In the genomic region with DNA sequence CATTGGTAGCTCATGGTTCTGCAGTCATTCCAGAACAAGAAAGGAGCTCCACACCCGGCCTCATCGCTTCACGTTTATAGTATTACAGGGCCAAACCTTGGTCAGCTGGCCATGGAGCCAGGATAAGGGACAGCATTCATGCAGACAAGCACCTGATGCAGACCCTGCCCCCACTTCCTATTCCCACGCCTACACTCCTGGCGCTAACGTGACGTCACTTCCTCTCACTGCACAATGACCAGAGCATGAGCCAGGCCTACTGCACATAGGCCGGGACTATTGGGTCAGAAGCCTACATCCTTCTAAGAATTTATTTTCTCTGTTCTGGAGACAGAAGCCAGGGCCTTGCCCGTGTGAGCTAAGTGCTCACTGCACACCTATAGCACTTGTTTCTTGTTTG, we compare ENCODE assay signal across 18 mouse cellular contexts.
DNase-seq lines count a peak whose midpoint lies in the region; ATAC-seq and TF ChIP-seq lines count a peak whose summit lies in the region.
"Had no signal": no experiment of that assay in that cellular context is flagged by ENCODE, and none has a peak within 500 bp of the region (broad histone marks: within the 10 kb centered on the region; RNA-seq: fewer than 3 reads in every experiment).

No protein-coding gene starts in this region.

- DNase-seq in lung, embryonic 14.5 days = peak; percentile 61
- DNase-seq in lung, adult 2 months = no peak
- DNase-seq in ZHBTc4 (ENCODE audit: low read depth, low spot score) = peak; percentile 66
- DNase-seq in heart, postnatal 10 days = peak; percentile 33 to 44
- no peak for DNase-seq in layer of hippocampus, postnatal 10 days (ENCODE audit: low spot score in 2 of 2)
- no peak for DNase-seq in midbrain, postnatal 0 days (ENCODE audit: low spot score)
- DNase-seq: cerebellum, postnatal 25 days; gastrocnemius, postnatal 36 days; layer of hippocampus, adult 9-11 months; left cerebral cortex, postnatal 4 days; liver, embryonic 13.5 days; right cerebral cortex, postnatal 4 days; thymus, postnatal 25 days had no signal

- no peak overlapping the region for H3K4me3 ChIP-seq in lung, embryonic 14.5 days (ENCODE audit: low read depth, low read length)
- H3K4me3 ChIP-seq in lung, adult 2 months (replicated peaks; ENCODE audit: extremely low read depth, low read depth, low read length) = no peak overlapping the region
- H3K4me3 ChIP-seq in midbrain, postnatal 0 days (ENCODE audit: low read depth, low read length) = no peak overlapping the region
- H3K4me3 ChIP-seq: kidney, embryonic 15.5 days; liver, embryonic 13.5 days; midbrain, embryonic 12.5 days; stomach, embryonic 15.5 days had no signal

- WGBS in lung, embryonic 14.5 days = 78% methylated on average over 9 of the region's 9 CpGs
- 58% methylated on average over 9 of the region's 9 CpGs for WGBS in lung, adult 2 months
- WGBS in midbrain, postnatal 0 days = 88% methylated on average over 9 of the region's 9 CpGs

- H3K27ac ChIP-seq in lung, embryonic 14.5 days (ENCODE audit: low read depth) = no peak overlapping the region
- no peak overlapping the region for H3K27ac ChIP-seq in midbrain, postnatal 0 days (ENCODE audit: low read depth, low read length)
- H3K27ac ChIP-seq: hindbrain, postnatal 0 days; kidney, embryonic 15.5 days; liver, embryonic 13.5 days; midbrain, embryonic 12.5 days; stomach, embryonic 15.5 days had no signal

- no peaks in the 10 kb centered on the region for H3K36me3 ChIP-seq in lung, embryonic 14.5 days (ENCODE audit: insufficient read depth)
- no peaks in the 10 kb centered on the region for H3K36me3 ChIP-seq in midbrain, postnatal 0 days (ENCODE audit: insufficient read depth, low read length)
- H3K36me3 ChIP-seq: liver, embryonic 13.5 days; midbrain, embryonic 12.5 days; stomach, embryonic 15.5 days had no signal

- TF ChIP-seq CTCF in lung, embryonic 14.5 days (IDR thresholded peaks at IDR 0.05; ENCODE audit: low read depth) = no peak
- no peak for TF ChIP-seq CTCF in lung, adult 2 months (IDR thresholded peaks at IDR 0.05; ENCODE audit: insufficient read depth, low read length)
- no peak for TF ChIP-seq CTCF in midbrain, postnatal 0 days (IDR thresholded peaks at IDR 0.05)

- no peak for TF ChIP-seq POLR2A in lung, adult 2 months (IDR thresholded peaks at IDR 0.05; ENCODE audit: borderline replicate concordance, extremely low read depth, low read depth, low read length)

- H3K4me1 ChIP-seq in lung, embryonic 14.5 days (ENCODE audit: insufficient read depth) = no peaks in the 10 kb centered on the region
- no peaks in the 10 kb centered on the region for H3K4me1 ChIP-seq in lung, adult 2 months (ENCODE audit: control insufficient read depth, insufficient read depth, low read length)
- H3K4me1 ChIP-seq in midbrain, postnatal 0 days (ENCODE audit: insufficient read depth, low read length) = no peaks in the 10 kb centered on the region
- H3K4me1 ChIP-seq: kidney, embryonic 15.5 days; liver, embryonic 13.5 days; midbrain, embryonic 12.5 days; stomach, embryonic 15.5 days had no signal

- peak; percentile 59; the same call in 1 of the 2 replicates for ATAC-seq in lung, embryonic 14.5 days (ENCODE audit: insufficient read depth)
- peak; percentile 50; the same call in 1 of the 2 replicates for ATAC-seq in megakaryocyte progenitor cell, adult 5-6 weeks (replicated peaks; ENCODE audit: poor library complexity)
- ATAC-seq in midbrain, postnatal 0 days (ENCODE audit: low FRiP score) = no peak
- ATAC-seq: hindbrain, postnatal 0 days had no signal

- no peak overlapping the region for H3K4me2 ChIP-seq in lung, embryonic 14.5 days
- H3K4me2 ChIP-seq in midbrain, postnatal 0 days (ENCODE audit: low read depth, low read length, poor library complexity, severe bottlenecking) = no peak overlapping the region
- H3K4me2 ChIP-seq: kidney, embryonic 15.5 days; liver, embryonic 13.5 days; midbrain, embryonic 12.5 days; stomach, embryonic 15.5 days had no signal

- no peak overlapping the region for H3K9ac ChIP-seq in lung, embryonic 14.5 days
- no peak overlapping the region for H3K9ac ChIP-seq in midbrain, postnatal 0 days (replicated peaks; ENCODE audit: low read length, poor library complexity, severe bottlenecking)
- H3K9ac ChIP-seq: kidney, embryonic 15.5 days; liver, embryonic 13.5 days; midbrain, embryonic 12.5 days; stomach, embryonic 15.5 days had no signal

- H3K9me3 ChIP-seq in lung, embryonic 14.5 days (ENCODE audit: low read depth, low read length) = no peaks in the 10 kb centered on the region
- H3K9me3 ChIP-seq in midbrain, postnatal 0 days (ENCODE audit: low read length) = no peaks in the 10 kb centered on the region
- H3K9me3 ChIP-seq: kidney, embryonic 15.5 days; liver, embryonic 13.5 days; midbrain, embryonic 12.5 days; stomach, embryonic 15.5 days had no signal

- intact Hi-C loops in heart, postnatal 10 days (cut with DNase I) = loop anchor here (2.0 kb wide), 1 partner anchor 84 kb away; no protein-coding TSS in a partner anchor

- no peaks in the 10 kb centered on the region for H3K27me3 ChIP-seq in lung, embryonic 14.5 days (ENCODE audit: insufficient read depth, low read length)
- no peaks in the 10 kb centered on the region for H3K27me3 ChIP-seq in midbrain, postnatal 0 days (ENCODE audit: insufficient read depth, low read length)
- H3K27me3 ChIP-seq: kidney, embryonic 15.5 days; liver, embryonic 13.5 days; midbrain, embryonic 12.5 days; stomach, embryonic 15.5 days had no signal

Comparison
In these comparisons a context has a peak if more than half of its experiments do, and no peak if none do; other contexts are left out.
1. DNase-seq: peak in lung, embryonic 14.5 days (single experiment), ZHBTc4 (single experiment) and heart, postnatal 10 days (2 of 2); none in lung, adult 2 months (single experiment), layer of hippocampus, postnatal 10 days (0 of 2) and midbrain, postnatal 0 days (single experiment).